Mouse (Mus musculus): Measurements from ENCODE around the gene Ttc7b.

GRCm38 (mm10) chr12:100282025-100282885 is 238.4 kb downstream of the Ttc7b start:
- TF ChIP-seq CTCF (IDR thresholded peaks at IDR 0.05; ENCODE audit: borderline replicate concordance, insufficient read depth, low read depth, low read length) (no peak), POLR2A (IDR thresholded peaks at IDR 0.05; ENCODE audit: borderline replicate concordance, insufficient read depth, low read length) (no peak)

All from cerebellum, adult 2 months (tissue).